Mouse (Mus musculus) small intestine, adult 2 months (tissue): Measurements from ENCODE around the gene Rarg. TPM values are rescaled to one million over a fixed set of nuclear protein-coding genes. Genes with fewer than 3 reads are reported as not detected.

Source experiments
- H3K27ac ChIP-seq: fragments of 200-500 bp; 2 replicates; pipeline ENCODE4 v1.5.1; 2012; ENCODE audit warnings: low read depth, low read length, control low read depth, inconsistent platforms; ENCODE audit not compliant: insufficient read depth
- H3K27me3 ChIP-seq: fragments of 200-500 bp; 2 replicates; pipeline ENCODE4 v1.6.1; 2012; ENCODE audit warnings: mild to moderate bottlenecking, moderate library complexity, low read length, inconsistent platforms; ENCODE audit not compliant: control insufficient read depth, insufficient read depth
- H3K36me3 ChIP-seq: fragments of 200-500 bp; 2 replicates; pipeline ENCODE4 v1.6.1; 2012; ENCODE audit warnings: mild to moderate bottlenecking, low read length, control low read depth, inconsistent platforms; ENCODE audit not compliant: control insufficient read depth, insufficient read depth
- H3K4me1 ChIP-seq: fragments of 200-500 bp; 2 replicates; pipeline ENCODE4 v1.6.1; 2012; ENCODE audit warnings: low read length, inconsistent platforms, mixed read lengths; ENCODE audit not compliant: control insufficient read depth, insufficient read depth, insufficient read length
- H3K4me3 ChIP-seq: fragments of 200-500 bp; 2 replicates; pipeline ENCODE4 v1.5.1; 2012; ENCODE audit warnings: low read depth, mild to moderate bottlenecking, control low read depth, inconsistent platforms, low read length, moderate library complexity
- CTCF ChIP-seq: fragments of 200-500 bp; IDR thresholded peaks from 2 replicates; pipeline ENCODE4 v1.5.1; 2012; ENCODE audit warnings: low read depth, mild to moderate bottlenecking, control low read depth, inconsistent platforms, low read length, moderate library complexity, mixed read lengths; ENCODE audit not compliant: insufficient replicate concordance, insufficient read length; ENCODE audit errors: extremely low read depth
- POLR2A ChIP-seq: fragments of 200-500 bp; IDR thresholded peaks from 2 replicates; pipeline ENCODE4 v1.6.1; 2012; ENCODE audit warnings: low read depth, mild to moderate bottlenecking, control low read depth, inconsistent platforms, low read length, moderate library complexity
- WGBS: fragments of 180-500 bp; shearing (Covaris S2); methylation state at CpG from one replicate; pipeline ENCODE4 v1.1.7; 2018; 5-methylcytosine and 5-hydroxymethylcytosine counted together
- polyA plus RNA-seq: library from polyadenylated mRNA; depleted of rRNA; stranded (reverse); fragments of >200 nt; gene quantifications from 2 replicates; pipeline ENCODE4 v1.2.3, GENCODE M21; 2012

Rarg gene
- polyA plus RNA-seq, 1 experiment, result 6.7 TPM

- 51% methylated on average over 8 of the region's 8 CpGs for WGBS
- TF ChIP-seq CTCF (no peak), POLR2A (no peak)
- no peak overlapping the region for H3K4me3 ChIP-seq
- peaks cover 14% of the 10 kb centered on the region for H3K4me1 ChIP-seq
- H3K27ac ChIP-seq, result no peak overlapping the region
- H3K36me3 ChIP-seq, result peaks cover 5% of the 10 kb centered on the region
- no peaks in the 10 kb centered on the region for H3K27me3 ChIP-seq
Observed at GRCm38 (mm10) chr15:102282463-102283292, 25.4 kb upstream of the Rarg start.

GRCm38 (mm10) chr15:102280623-102281022 is 23.3 kb upstream of the Rarg start:
- peaks cover 14% of the 10 kb centered on the region for H3K4me1 ChIP-seq
- H3K36me3 ChIP-seq, result peaks cover 5% of the 10 kb centered on the region
- no peak overlapping the region for H3K27ac ChIP-seq
- 94% methylated on average over 19 of the region's 19 CpGs for WGBS
- 0 out of 2 replicates have a peak overlapping the region, but pooled peaks have one; percentile 96 for H3K4me3 ChIP-seq
- no peak for TF ChIP-seq POLR2A
- TF ChIP-seq CTCF, result no peak
- no peaks in the 10 kb centered on the region for H3K27me3 ChIP-seq

GRCm38 (mm10) chr15:102279783-102280520 is 22.6 kb upstream of the Rarg start:
- Histone ChIP-seq H3K27ac (peak overlapping the region; percentile 43; the same call in 1 of the 2 replicates), H3K27me3 (no peaks in the 10 kb centered on the region), H3K36me3 (peaks cover 5% of the 10 kb centered on the region), H3K4me1 (peaks cover 14% of the 10 kb centered on the region), H3K4me3 (peak overlapping the region; percentile 96)
- WGBS, result 16% methylated on average over 13 of the region's 13 CpGs
- TF ChIP-seq POLR2A (no peak), CTCF (no peak)

GRCm38 (mm10) chr15:102279092-102279782 is 21.9 kb upstream of the Rarg start, which contains the start of gene Mfsd5:
Gene Mfsd5 (plus strand): TSS chr15:102279454.
- under 1% methylated on average over 65 of the region's 65 CpGs for WGBS
- H3K27ac ChIP-seq, result peak within 1 kb of the TSS; percentile 43
- no peaks in the 10 kb centered on the region for H3K27me3 ChIP-seq
- H3K4me1 ChIP-seq, result peaks cover 14% of the 10 kb centered on the region
- TF ChIP-seq POLR2A (peak; percentile 75), CTCF (no peak)
- H3K36me3 ChIP-seq, result peaks cover 5% of the 10 kb centered on the region
- H3K4me3 ChIP-seq, result peak within 1 kb of the TSS; percentile 96

GRCm38 (mm10) chr15:102278726-102279091 is 21.4 kb upstream of the Rarg start:
- no peak overlapping the region; the same call in 1 of the 2 replicates for H3K27ac ChIP-seq
- no peaks in the 10 kb centered on the region for H3K27me3 ChIP-seq
- peaks cover 5% of the 10 kb centered on the region for H3K36me3 ChIP-seq
- TF ChIP-seq POLR2A (no peak), CTCF (no peak)
- peaks cover 14% of the 10 kb centered on the region for H3K4me1 ChIP-seq
- WGBS, result 40% methylated on average over 7 of the region's 7 CpGs
- peak overlapping the region; percentile 96 for H3K4me3 ChIP-seq

- H3K27ac ChIP-seq, result no peak overlapping the region
- H3K36me3 ChIP-seq, result no peaks in the 10 kb centered on the region
- no peak overlapping the region for H3K4me3 ChIP-seq
- no peak for TF ChIP-seq CTCF
- TF ChIP-seq POLR2A, result no peak
- peaks cover 5% of the 10 kb centered on the region; the same call in 1 of the 2 replicates for H3K4me1 ChIP-seq
- H3K27me3 ChIP-seq, result peaks cover 14% of the 10 kb centered on the region; the same call in 1 of the 2 replicates
- 68% methylated on average over 6 of the region's 6 CpGs for WGBS
Observed at GRCm38 (mm10) chr15:102273982-102274716, 16.8 kb upstream of the Rarg start.
